Mouse (Mus musculus) megakaryocyte, adult 5-6 weeks (primary cell): ENCODE measurements around the gene Prf1. TPM values are rescaled to one million over a fixed set of nuclear protein-coding genes. Genes with fewer than 3 reads are reported as not detected.

Experiments used
- ATAC-seq: 2 replicates; pipeline ENCODE4 v1.8.0; 2016; ENCODE audit warnings: mild to moderate bottlenecking, inconsistent platforms; ENCODE audit not compliant: poor library complexity, severe bottlenecking
- total RNA-seq, 2 experiments: library from RNA; stranded (forward) in 1 of 2; stranded (reverse) in 1 of 2; fragments of 153-499, 151-499 nt in 1 of 2; fragments of 221-1000, 200-1000 nt in 1 of 2; gene quantifications; 2 replicates each; pipeline versions ENCODE4 v1.2.3 to v1.2.4; 2015 to 2017

The Prf1 gene
- total RNA-seq, 2 experiments from 2014 or later: 0.20 to 0.88 TPM

GRCm38 (mm10) chr10:61337665-61338064, 40.0 kb downstream of the Prf1 start:
- ATAC-seq: no peak

GRCm38 (mm10) chr10:61339216-61339615, 41.6 kb downstream of the Prf1 start:
- no peak for ATAC-seq

GRCm38 (mm10) chr10:61340247-61340646, 42.6 kb downstream of the Prf1 start:
- no peak for ATAC-seq

- no peak for ATAC-seq
These were observed 43.4 kb downstream of the Prf1 start for GRCm38 (mm10) chr10:61341045-61341444.

GRCm38 (mm10) chr10:61341557-61341956, 43.9 kb downstream of the Prf1 start:
- peak; percentile 63 for ATAC-seq

GRCm38 (mm10) chr10:61342750-61343149, 45.1 kb downstream of the Prf1 start:
- no peak for ATAC-seq

- ATAC-seq: peak; percentile 52; the same call in 1 of the 2 replicates
These were observed 46.3 kb downstream of the Prf1 start for GRCm38 (mm10) chr10:61343950-61344349.

- ATAC-seq: no peak
These were observed 47.5 kb downstream of the Prf1 start for GRCm38 (mm10) chr10:61345179-61345578.

- ATAC-seq: no peak
These were observed 48.7 kb downstream of the Prf1 start for GRCm38 (mm10) chr10:61346374-61346773.

GRCm38 (mm10) chr10:61351216-61351615, 53.6 kb downstream of the Prf1 start:
- ATAC-seq: no peak

Other genes starting within 250 kb of the Prf1 start
- not detected in 2 replicates for gene Pcbd1, start 208.5 kb upstream of the Prf1 start, total RNA-seq (2015)
- gene Pcbd1, start 208.5 kb upstream of the Prf1 start, total RNA-seq (2017): not detected in 2 replicates
- gene Sgpl1, start 150.1 kb upstream of the Prf1 start, total RNA-seq (2015): 78.2 and 85.2 TPM in 2 replicates
- 66.9 and 67.6 TPM in 2 replicates for gene Sgpl1, start 150.1 kb upstream of the Prf1 start, total RNA-seq (2017)
- gene Tbata, start 125.9 kb upstream of the Prf1 start, total RNA-seq (2015): not detected in 2 replicates
- gene Tbata, start 125.9 kb upstream of the Prf1 start, total RNA-seq (2017): not detected in 2 replicates
- 0.16 and 0.58 TPM in 2 replicates for gene Adamts14, start 24.4 kb upstream of the Prf1 start, total RNA-seq (2015)
- 0.33 and 0.61 TPM in 2 replicates for gene Adamts14, start 24.4 kb upstream of the Prf1 start, total RNA-seq (2017)
- 0.16 TPM in 1 of 2 replicates, not detected in the other for gene Pald1, start 85.7 kb downstream of the Prf1 start, total RNA-seq (2015)
- 0.77 and 2.1 TPM in 2 replicates for gene Pald1, start 85.7 kb downstream of the Prf1 start, total RNA-seq (2017)
- gene Nodal, start 120.1 kb downstream of the Prf1 start, total RNA-seq (2015): not detected in 2 replicates
- gene Nodal, start 120.1 kb downstream of the Prf1 start, total RNA-seq (2017): not detected in 2 replicates
- gene Eif4ebp2, start 154.8 kb downstream of the Prf1 start, total RNA-seq (2015): 159 and 179 TPM in 2 replicates
- gene Eif4ebp2, start 154.8 kb downstream of the Prf1 start, total RNA-seq (2017): 13.0 and 17.5 TPM in 2 replicates
- gene Lrrc20, start 178.0 kb downstream of the Prf1 start, total RNA-seq (2015): 6.6 and 6.7 TPM in 2 replicates
- gene Lrrc20, start 178.0 kb downstream of the Prf1 start, total RNA-seq (2017): 6.9 and 7.0 TPM in 2 replicates